Mouse (Mus musculus): ENCODE results near the gene Esrra.
A peak's percentile ranks its signal among the peaks of the same experiment; 100 is the strongest.
"Not testable (repeated sequence)": the region's sequence is repeated elsewhere in the genome, so short reads cannot be mapped to it uniquely, and the experiment has no call there.

Gene Esrra

DNA sequence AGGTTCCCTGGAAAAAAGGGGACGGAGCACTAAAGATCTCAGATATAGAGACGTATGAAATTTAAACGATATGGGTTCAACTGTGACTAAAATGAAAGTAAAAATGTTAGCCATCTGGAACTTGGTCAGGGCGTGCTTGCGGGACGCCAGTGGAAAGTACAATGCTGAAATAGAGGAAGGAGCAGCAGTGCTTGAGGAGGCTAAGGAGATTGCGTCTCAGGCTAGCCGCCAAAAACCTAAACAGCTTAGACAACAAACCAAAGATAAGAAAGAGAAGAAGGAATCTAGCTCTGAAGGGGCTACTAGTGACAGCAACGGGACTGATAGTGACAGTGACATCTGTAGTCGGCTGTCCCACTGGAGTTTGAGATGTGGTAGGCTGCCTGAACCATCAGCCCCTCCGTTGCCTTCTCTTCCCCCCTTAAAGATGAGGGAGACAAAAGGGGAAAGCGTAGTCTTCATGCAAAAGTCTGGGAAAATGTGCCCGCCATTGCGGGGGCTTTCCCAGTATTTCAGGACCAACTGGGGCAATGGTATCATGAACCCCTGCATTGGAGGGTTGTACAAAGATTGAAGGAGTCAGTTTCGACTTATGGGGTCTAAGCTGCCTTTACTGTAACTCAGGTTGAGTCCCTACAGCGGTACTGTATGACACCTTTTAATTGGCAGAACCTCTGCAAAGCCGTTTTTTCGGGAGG is 25.9 kb downstream of the Esrra start:
- DNase-seq (ENCODE audit: low spot score), result not testable (repeated sequence)

DNA sequence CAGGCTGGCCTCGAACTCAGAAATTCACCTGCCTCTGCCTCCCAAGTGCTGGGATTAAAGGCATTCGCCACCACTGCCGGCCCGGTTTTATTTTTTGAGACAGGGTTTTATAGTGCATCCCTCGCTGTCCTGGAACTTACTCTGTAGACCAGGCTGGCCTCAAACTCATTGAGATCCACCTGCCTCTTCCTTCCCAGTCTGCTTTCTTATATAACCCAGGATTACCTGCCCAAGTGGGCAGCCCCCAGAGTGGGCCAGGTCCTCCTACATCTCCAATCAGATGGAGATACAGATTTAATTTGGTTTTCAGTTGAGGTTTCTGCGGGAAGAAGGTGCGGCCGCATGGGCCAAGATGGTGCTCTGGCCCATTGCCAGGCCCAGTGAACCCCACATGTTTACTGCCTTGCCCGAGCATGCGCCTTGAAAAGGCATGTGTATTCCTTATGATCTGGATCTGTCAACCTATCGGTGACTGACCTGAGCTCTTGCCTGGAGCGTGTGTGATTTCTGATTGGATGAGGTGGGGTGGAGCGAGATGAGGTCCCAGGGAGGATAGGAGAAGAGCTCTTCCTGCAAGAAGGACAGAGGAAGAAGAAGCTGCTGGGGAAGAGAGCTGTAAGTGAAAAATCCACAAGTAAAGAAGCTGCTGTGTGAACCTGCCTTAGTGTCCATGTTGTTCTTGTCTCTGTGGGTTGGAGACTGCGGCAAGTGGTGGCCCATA is 27.7 kb downstream of the Esrra start:
- DNase-seq (ENCODE audit: low spot score), result no peak

DNA sequence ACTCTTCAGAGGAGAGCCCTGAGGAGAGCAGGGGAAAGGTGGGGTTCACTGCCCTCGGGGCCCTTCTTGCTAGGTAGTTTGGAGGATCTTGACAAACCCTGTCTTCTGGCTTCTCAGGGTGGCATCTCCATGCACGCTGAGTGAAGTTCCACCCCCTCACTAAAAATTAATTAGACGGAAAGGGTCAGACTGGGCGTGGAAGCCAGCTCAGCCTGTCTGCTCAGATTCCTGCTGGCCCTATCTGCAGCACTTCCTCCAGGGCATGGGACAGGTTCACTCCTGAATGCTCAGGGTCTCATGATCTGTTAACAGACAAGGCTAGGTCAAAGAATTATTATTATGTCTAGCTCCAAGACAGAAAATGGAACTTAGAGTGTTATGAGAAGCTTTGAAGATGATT is 29.1 kb downstream of the Esrra start:
- DNase-seq (ENCODE audit: low spot score), result no peak

DNA sequence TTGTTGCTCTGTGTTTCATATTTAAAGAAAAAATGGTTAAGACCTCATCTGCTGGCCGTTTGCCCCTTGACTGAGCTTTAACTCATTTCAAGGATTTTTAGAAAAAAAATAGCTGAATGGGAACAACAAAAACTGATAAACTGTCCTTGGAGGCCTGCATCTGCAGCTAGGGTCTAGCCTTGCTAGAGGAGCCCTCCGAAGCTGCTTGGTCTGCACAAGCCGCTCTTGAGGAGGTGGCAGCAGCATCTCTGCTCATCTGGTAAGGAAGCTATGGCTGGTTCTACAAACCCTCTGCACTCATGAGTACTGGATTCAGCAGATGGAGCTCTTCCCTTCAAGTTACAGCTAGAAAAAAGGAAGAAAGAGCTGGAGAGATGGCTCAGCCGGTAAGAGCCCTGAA is 43.6 kb downstream of the Esrra start:
- no peak for DNase-seq (ENCODE audit: low spot score)

GRCm38 (mm10) chr19:6876799-6877198 is 44.8 kb downstream of the Esrra start:
- DNase-seq (ENCODE audit: low spot score), result no peak

GRCm38 (mm10) chr19:6875834-6876233 is 45.8 kb downstream of the Esrra start:
- no peak for DNase-seq (ENCODE audit: low spot score)

DNA sequence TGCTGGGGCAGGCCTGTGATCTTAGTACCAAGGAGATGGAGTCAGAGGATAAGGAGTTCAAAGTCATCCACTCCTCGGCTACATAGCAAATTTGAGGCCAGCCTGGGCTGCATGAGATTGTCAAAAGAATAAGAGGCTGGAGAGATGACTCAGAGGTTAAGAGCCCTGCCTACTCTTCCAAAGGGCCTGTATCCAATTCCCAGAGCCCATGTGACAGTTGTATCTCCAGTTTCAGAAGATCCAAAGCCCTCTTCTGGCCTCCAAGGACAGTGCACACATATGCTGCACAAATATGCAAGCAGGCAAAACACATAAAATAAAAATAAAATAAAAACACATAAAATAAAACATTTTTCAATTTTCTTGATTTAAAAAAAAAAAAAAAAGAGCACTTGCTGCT is 47.4 kb downstream of the Esrra start:
- no peak for DNase-seq (ENCODE audit: low spot score)

DNA sequence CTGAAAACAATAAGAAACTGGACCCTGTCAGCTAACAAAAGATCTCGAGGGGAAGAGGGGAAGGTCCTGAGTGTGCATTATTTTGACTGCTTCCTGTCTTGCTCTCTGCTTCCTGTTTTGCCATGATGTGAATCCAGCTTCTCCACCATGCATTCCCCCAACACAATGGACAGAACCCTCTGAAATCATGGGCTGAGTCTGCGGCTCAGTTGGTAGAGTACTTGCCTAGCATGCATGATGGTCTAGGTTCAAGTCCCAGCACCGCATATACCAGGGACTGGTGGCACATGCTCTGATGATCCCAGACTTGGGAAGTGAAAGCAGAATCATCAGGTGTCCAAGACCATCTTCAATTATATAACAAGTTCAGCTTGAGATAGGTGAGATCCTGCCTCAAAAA is 48.9 kb downstream of the Esrra start:
- DNase-seq (ENCODE audit: low spot score), result no peak

- DNase-seq (ENCODE audit: low spot score), result no peak
Measured at GRCm38 (mm10) chr19:6871574-6872271, 49.9 kb downstream of the Esrra start.

DNA sequence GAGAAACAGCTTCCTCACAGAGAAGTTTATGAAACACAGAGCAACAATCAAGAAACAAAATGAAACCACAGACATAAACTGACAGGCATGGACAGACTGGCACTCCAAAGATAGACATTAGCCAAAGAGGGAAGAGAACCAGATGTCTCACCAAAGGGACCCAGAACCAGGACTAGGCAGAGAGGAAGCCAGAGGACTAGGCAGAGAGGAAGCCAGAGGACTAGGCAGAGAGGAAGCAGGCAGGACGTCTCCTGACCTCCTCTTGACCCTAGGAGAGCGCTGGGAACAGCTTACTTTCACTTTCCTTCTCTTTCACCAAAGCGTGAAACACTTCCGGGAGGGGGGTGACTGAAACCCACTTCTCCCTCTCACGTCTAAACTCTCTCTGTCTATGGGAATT is 52.3 kb downstream of the Esrra start:
- DNase-seq (ENCODE audit: low spot score), result peak; percentile 83

DNA sequence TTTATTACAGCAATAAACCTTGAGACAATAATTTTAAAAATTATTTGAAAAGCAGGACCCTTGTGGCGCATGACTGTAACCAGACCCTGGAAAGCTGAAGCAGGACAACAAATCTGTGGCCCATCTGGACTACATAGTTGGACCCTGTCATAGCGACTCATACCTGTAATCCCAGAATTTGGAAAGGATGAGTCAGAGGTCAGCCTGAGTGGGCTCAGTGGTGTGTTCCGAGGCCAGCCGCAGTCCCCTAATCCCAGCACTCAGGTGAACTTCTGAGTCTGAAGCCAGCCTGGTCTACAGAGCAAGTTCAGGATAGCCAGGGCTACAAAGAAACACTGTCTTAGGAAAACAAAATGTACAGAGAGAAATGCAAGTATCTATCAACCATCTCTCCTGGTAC is 60.2 kb downstream of the Esrra start:
- no peak for DNase-seq (ENCODE audit: low spot score)

Measured in lung, postnatal 25 days (tissue).